Mouse (Mus musculus): ENCODE measurements around the gene Drd1. TPM values are rescaled to one million over a fixed set of nuclear protein-coding genes. Genes with fewer than 3 reads are reported as not detected.

Gene Drd1
- not detected in 2 replicates for polyA plus RNA-seq (2012; ENCODE audit: insufficient read depth, insufficient read length, missing spikeins)

GRCm38 (mm10) chr13:54055448-54055861 is at the start of gene Drd1:
Gene Drd1, minus strand, starts transcription at chr13:54055705.
- Histone ChIP-seq H3K27ac (ENCODE audit: insufficient read depth, low read depth, low read length) (no peak within 1 kb of the TSS), H3K4me3 (ENCODE audit: insufficient read depth, low read length) (peak within 1 kb of the TSS; percentile 48), H3K4me1 (ENCODE audit: control insufficient read depth, insufficient read depth, low read length) (no peaks in the 10 kb centered on the region)
- TF ChIP-seq CTCF (IDR thresholded peaks at IDR 0.05; ENCODE audit: low read depth, low read length) (peak; percentile 56), POLR2A (IDR thresholded peaks at IDR 0.05; ENCODE audit: borderline replicate concordance, low read depth, low read length) (no peak)

GRCm38 (mm10) chr13:54103866-54104265 is 48.4 kb upstream of the Drd1 start:
- Histone ChIP-seq H3K4me1 (ENCODE audit: control insufficient read depth, insufficient read depth, low read length) (no peaks in the 10 kb centered on the region), H3K27ac (ENCODE audit: insufficient read depth, low read depth, low read length) (no peak overlapping the region), H3K4me3 (ENCODE audit: insufficient read depth, low read length) (no peak overlapping the region)
- no peak for TF ChIP-seq CTCF (IDR thresholded peaks at IDR 0.05; ENCODE audit: low read depth, low read length)
- TF ChIP-seq POLR2A (IDR thresholded peaks at IDR 0.05; ENCODE audit: borderline replicate concordance, low read depth, low read length), result no peak

- no peak overlapping the region for H3K27ac ChIP-seq (ENCODE audit: insufficient read depth, low read depth, low read length)
- no peak overlapping the region for H3K4me3 ChIP-seq (ENCODE audit: insufficient read depth, low read length)
- no peak for TF ChIP-seq POLR2A (IDR thresholded peaks at IDR 0.05; ENCODE audit: borderline replicate concordance, low read depth, low read length)
- H3K4me1 ChIP-seq (ENCODE audit: control insufficient read depth, insufficient read depth, low read length), result no peaks in the 10 kb centered on the region
Observed at GRCm38 (mm10) chr13:54103271-54103670, 47.8 kb upstream of the Drd1 start.

- TF ChIP-seq CTCF (IDR thresholded peaks at IDR 0.05; ENCODE audit: low read depth, low read length), result no peak
- no peak for TF ChIP-seq POLR2A (IDR thresholded peaks at IDR 0.05; ENCODE audit: borderline replicate concordance, low read depth, low read length)
- Histone ChIP-seq H3K4me1 (ENCODE audit: control insufficient read depth, insufficient read depth, low read length) (no peaks in the 10 kb centered on the region), H3K4me3 (ENCODE audit: insufficient read depth, low read length) (no peak overlapping the region), H3K27ac (ENCODE audit: insufficient read depth, low read depth, low read length) (no peak overlapping the region)
Observed at GRCm38 (mm10) chr13:54102061-54102460, 46.6 kb upstream of the Drd1 start.

- Histone ChIP-seq H3K27ac (ENCODE audit: insufficient read depth, low read depth, low read length) (no peak overlapping the region), H3K4me1 (ENCODE audit: control insufficient read depth, insufficient read depth, low read length) (no peaks in the 10 kb centered on the region), H3K4me3 (ENCODE audit: insufficient read depth, low read length) (no peak overlapping the region)
- no peak for TF ChIP-seq CTCF (IDR thresholded peaks at IDR 0.05; ENCODE audit: low read depth, low read length)
- TF ChIP-seq POLR2A (IDR thresholded peaks at IDR 0.05; ENCODE audit: borderline replicate concordance, low read depth, low read length), result no peak
Observed at GRCm38 (mm10) chr13:54101031-54101820, 45.7 kb upstream of the Drd1 start.

GRCm38 (mm10) chr13:54097797-54098196 is 42.3 kb upstream of the Drd1 start:
- H3K4me1 ChIP-seq (ENCODE audit: control insufficient read depth, insufficient read depth, low read length), result no peaks in the 10 kb centered on the region
- TF ChIP-seq CTCF (IDR thresholded peaks at IDR 0.05; ENCODE audit: low read depth, low read length) (no peak), POLR2A (IDR thresholded peaks at IDR 0.05; ENCODE audit: borderline replicate concordance, low read depth, low read length) (no peak)

GRCm38 (mm10) chr13:54097227-54097626 is 41.7 kb upstream of the Drd1 start:
- Histone ChIP-seq H3K27ac (ENCODE audit: insufficient read depth, low read depth, low read length) (no peak overlapping the region), H3K4me3 (ENCODE audit: insufficient read depth, low read length) (no peak overlapping the region), H3K4me1 (ENCODE audit: control insufficient read depth, insufficient read depth, low read length) (no peaks in the 10 kb centered on the region)
- TF ChIP-seq POLR2A (IDR thresholded peaks at IDR 0.05; ENCODE audit: borderline replicate concordance, low read depth, low read length) (no peak), CTCF (IDR thresholded peaks at IDR 0.05; ENCODE audit: low read depth, low read length) (no peak)

More at GRCm38 (mm10) chr13:54097797-54098196, 42.3 kb upstream of the Drd1 start:
- H3K4me3 ChIP-seq (ENCODE audit: insufficient read depth, low read length), result no peak overlapping the region
- H3K27ac ChIP-seq (ENCODE audit: insufficient read depth, low read depth, low read length), result no peak overlapping the region

- TF ChIP-seq CTCF (IDR thresholded peaks at IDR 0.05; ENCODE audit: low read depth, low read length) (no peak), POLR2A (IDR thresholded peaks at IDR 0.05; ENCODE audit: borderline replicate concordance, low read depth, low read length) (no peak)
- Histone ChIP-seq H3K4me3 (ENCODE audit: insufficient read depth, low read length) (no peak overlapping the region), H3K4me1 (ENCODE audit: control insufficient read depth, insufficient read depth, low read length) (no peaks in the 10 kb centered on the region), H3K27ac (ENCODE audit: insufficient read depth, low read depth, low read length) (no peak overlapping the region)
Observed at GRCm38 (mm10) chr13:54095721-54096120, 40.2 kb upstream of the Drd1 start.

GRCm38 (mm10) chr13:54094963-54095362 is 39.5 kb upstream of the Drd1 start:
- TF ChIP-seq CTCF (IDR thresholded peaks at IDR 0.05; ENCODE audit: low read depth, low read length) (no peak), POLR2A (IDR thresholded peaks at IDR 0.05; ENCODE audit: borderline replicate concordance, low read depth, low read length) (no peak)
- Histone ChIP-seq H3K4me1 (ENCODE audit: control insufficient read depth, insufficient read depth, low read length) (no peaks in the 10 kb centered on the region), H3K27ac (ENCODE audit: insufficient read depth, low read depth, low read length) (no peak overlapping the region), H3K4me3 (ENCODE audit: insufficient read depth, low read length) (no peak overlapping the region)

- no peak overlapping the region for H3K4me3 ChIP-seq (ENCODE audit: insufficient read depth, low read length)
- no peak overlapping the region for H3K27ac ChIP-seq (ENCODE audit: insufficient read depth, low read depth, low read length)
- H3K4me1 ChIP-seq (ENCODE audit: control insufficient read depth, insufficient read depth, low read length), result no peaks in the 10 kb centered on the region
- no peak for TF ChIP-seq POLR2A (IDR thresholded peaks at IDR 0.05; ENCODE audit: borderline replicate concordance, low read depth, low read length)
- no peak for TF ChIP-seq CTCF (IDR thresholded peaks at IDR 0.05; ENCODE audit: low read depth, low read length)
Observed at GRCm38 (mm10) chr13:54094349-54094748, 38.8 kb upstream of the Drd1 start.

Data from bone marrow macrophage, adult 2 months (primary cell).